14 mouse cellular contexts compared by ENCODE assay signal in the genomic region with DNA sequence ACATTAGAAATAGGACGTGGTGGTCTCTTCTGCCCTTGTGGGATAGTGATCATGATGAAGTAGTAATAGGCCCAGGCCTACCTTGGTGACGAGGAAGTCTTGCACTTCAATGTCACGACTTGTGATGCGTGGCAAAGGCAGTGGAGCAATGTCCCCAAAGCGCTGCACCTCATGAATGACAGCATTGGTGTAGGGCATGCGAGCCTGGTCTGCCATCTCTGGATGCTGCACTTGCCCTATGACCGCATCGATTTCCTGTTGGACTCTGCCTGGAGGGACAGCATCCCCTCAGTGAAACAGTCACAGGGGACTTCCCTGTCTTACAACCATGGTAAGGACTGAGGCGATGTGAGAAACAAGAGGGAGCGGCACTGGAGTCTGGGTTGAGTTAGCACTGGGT. TPM values are rescaled to one million over a fixed set of nuclear protein-coding genes. Genes with fewer than 3 reads are reported as not detected.
"Had no signal": no experiment of that assay in that cellular context is flagged by ENCODE, and none has a peak within 500 bp of the region (broad histone marks: within the 10 kb centered on the region; RNA-seq: fewer than 3 reads in every experiment).

No protein-coding gene starts in this region.

RNA-seq across cellular contexts. Expression of a gene that starts 3.9 kb away (rescaled TPM):
- polyA plus RNA-seq: neural tube, embryonic 12.5 days; neural tube, embryonic 13.5 days; neural tube, embryonic 14.5 days; neural tube, embryonic 15.5 days; small intestine, adult 2 months; spleen, adult 2 months; stomach, embryonic 14.5 days; stomach, embryonic 15.5 days; stomach, embryonic 16.5 days; stomach, postnatal 0 days; testis, adult 2 months; thymus, adult 2 months; thymus, postnatal 0 days; urinary bladder, adult 2 months had no signal

RNA-seq across cellular contexts. Expression of a gene that starts 17.1 kb away (rescaled TPM):
- polyA plus RNA-seq: neural tube, embryonic 12.5 days; neural tube, embryonic 13.5 days; neural tube, embryonic 14.5 days; neural tube, embryonic 15.5 days; stomach, embryonic 14.5 days; testis, adult 2 months; thymus, postnatal 0 days; urinary bladder, adult 2 months had no signal

RNA-seq across cellular contexts. Expression of a gene that starts 43.3 kb away (rescaled TPM):
- polyA plus RNA-seq: neural tube, embryonic 12.5 days; neural tube, embryonic 13.5 days; neural tube, embryonic 14.5 days; neural tube, embryonic 15.5 days; small intestine, adult 2 months; spleen, adult 2 months; stomach, embryonic 14.5 days; testis, adult 2 months; thymus, postnatal 0 days; urinary bladder, adult 2 months had no signal
